Mouse (Mus musculus) liver, embryonic 11.5 days (tissue): ENCODE measurements around the gene Siglecg. TPM values are rescaled to one million over a fixed set of nuclear protein-coding genes. Genes with fewer than 3 reads are reported as not detected.

Experiments used
- ATAC-seq: fragments of 200-750 bp; cut with Nextera tagmentation; replicated peaks from 2 replicates; pipeline ENCODE4 v1.8.0; 2017; ENCODE audit warnings: moderate number of reproducible peaks, mild to moderate bottlenecking, moderate TSS enrichment, moderate library complexity; ENCODE audit not compliant: low FRiP score
- DNase-seq: peaks from one replicate; pipeline ENCODE4 v3.0.0-alpha.2; 2017; ENCODE audit warnings: low spot score
- H3K27ac ChIP-seq: fragments of 300-500 bp; sonication (generic); 2 replicates; pipeline ENCODE4 v1.5.1; 2014; ENCODE audit warnings: mild to moderate bottlenecking, low read depth, low read length, control low read depth
- H3K27me3 ChIP-seq: fragments of 300-500 bp; sonication (generic); replicated peaks from 2 replicates; pipeline ENCODE4 v1.6.1; 2014; ENCODE audit warnings: low read length, mixed read lengths; ENCODE audit not compliant: control insufficient read depth, insufficient read depth
- H3K36me3 ChIP-seq: fragments of 300-500 bp; sonication (generic); 2 replicates; pipeline ENCODE4 v1.6.1; 2014; ENCODE audit warnings: mild to moderate bottlenecking, low read length, moderate library complexity, mixed read lengths; ENCODE audit not compliant: control insufficient read depth, insufficient read depth
- H3K4me1 ChIP-seq: fragments of 300-500 bp; sonication (generic); replicated peaks from 2 replicates; pipeline ENCODE4 v1.6.1; 2014; ENCODE audit warnings: low read length, mixed read lengths; ENCODE audit not compliant: control insufficient read depth, insufficient read depth
- H3K4me2 ChIP-seq: fragments of 300-500 bp; sonication (generic); 2 replicates; pipeline ENCODE4 v1.6.1; 2014; ENCODE audit warnings: mild to moderate bottlenecking, control low read depth, moderate library complexity
- H3K4me3 ChIP-seq: fragments of 300-500 bp; sonication (generic); 2 replicates; pipeline ENCODE4 v1.5.1; 2014; ENCODE audit warnings: low read depth, low read length, control low read depth
- H3K9ac ChIP-seq: fragments of 300-500 bp; sonication (generic); 2 replicates; pipeline ENCODE4 v1.6.1; 2014; ENCODE audit warnings: low read depth, low read length, control low read depth
- H3K9me3 ChIP-seq: fragments of 300-500 bp; sonication (generic); 2 replicates; pipeline ENCODE4 v1.6.1; 2016; ENCODE audit warnings: low read length, inconsistent platforms, mixed read lengths; ENCODE audit not compliant: control insufficient read depth
- WGBS: fragments of 180-500 bp; shearing (Covaris S2); extraction: QIAGEN DNeasy Blood & Tissue Kit; methylation state at CpG from one replicate; pipeline ENCODE4 v1.1.7; 2014; 5-methylcytosine and 5-hydroxymethylcytosine counted together
- polyA plus RNA-seq: library from polyadenylated mRNA; unstranded; fragments of >200 nt; fragmentation: Nextera tagmentation; extraction: Ambion mirVana; gene quantifications from 2 replicates; pipeline ENCODE4 v1.2.1, GENCODE M21; 2014

Siglecg gene
- polyA plus RNA-seq, 1 experiment from 2014 or later = 0.34 TPM

- no peak overlapping the region for H3K4me2 ChIP-seq
- H3K4me3 ChIP-seq = no peak overlapping the region
- WGBS = 93% methylated on average over 2 of the region's 3 CpGs
- H3K9ac ChIP-seq = no peak overlapping the region
- H3K9me3 ChIP-seq = no peaks in the 10 kb centered on the region
- peaks cover 29% of the 10 kb centered on the region for H3K4me1 ChIP-seq
- DNase-seq (no peak), ATAC-seq (no peak)
- no peaks in the 10 kb centered on the region for H3K27me3 ChIP-seq
- H3K36me3 ChIP-seq = peaks cover 4% of the 10 kb centered on the region; the same call in 1 of the 2 replicates
- H3K27ac ChIP-seq = no peak overlapping the region
Measured at GRCm38 (mm10) chr7:43448246-43448645, 40.2 kb downstream of the Siglecg start.

GRCm38 (mm10) chr7:43449811-43450210 is 41.8 kb downstream of the Siglecg start:
- H3K36me3 ChIP-seq = peaks cover 14% of the 10 kb centered on the region; the same call in 1 of the 2 replicates
- H3K9ac ChIP-seq = no peak overlapping the region
- no peaks in the 10 kb centered on the region for H3K9me3 ChIP-seq
- no peak overlapping the region for H3K4me2 ChIP-seq
- H3K27me3 ChIP-seq = no peaks in the 10 kb centered on the region
- DNase-seq (no peak), ATAC-seq (no peak)
- no peak overlapping the region for H3K4me3 ChIP-seq
- H3K4me1 ChIP-seq = peaks cover 23% of the 10 kb centered on the region
- no peak overlapping the region for H3K27ac ChIP-seq
- 91% methylated on average over 2 of the region's 2 CpGs for WGBS

GRCm38 (mm10) chr7:43451726-43452125 is 43.7 kb downstream of the Siglecg start:
- H3K36me3 ChIP-seq = peaks cover 22% of the 10 kb centered on the region
- ATAC-seq = no peak
- H3K27me3 ChIP-seq = no peaks in the 10 kb centered on the region

DNA sequence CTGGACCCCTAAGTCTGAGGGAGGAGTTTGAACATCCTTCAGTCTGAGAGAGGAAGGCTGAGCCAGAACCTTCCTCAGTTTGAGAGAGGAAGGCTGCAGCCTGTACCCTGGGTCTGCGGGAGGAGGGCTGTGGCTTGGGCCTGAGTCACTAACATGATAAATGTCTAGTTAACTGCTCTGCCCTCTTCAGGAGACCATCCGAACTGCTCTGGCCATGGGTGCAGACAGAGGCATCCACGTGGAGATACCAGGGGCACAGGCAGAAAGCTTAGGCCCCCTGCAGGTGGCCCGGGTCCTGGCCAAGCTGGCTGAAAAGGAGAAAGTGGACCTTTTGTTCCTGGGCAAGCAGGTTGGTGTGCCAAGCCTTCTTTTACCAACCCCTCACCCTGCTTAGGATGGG is 44.6 kb downstream of the Siglecg start:
- ATAC-seq (peak; percentile 61), DNase-seq (no peak)
- Histone ChIP-seq H3K36me3 (peaks cover 29% of the 10 kb centered on the region), H3K4me1 (peaks cover 7% of the 10 kb centered on the region), H3K9ac (no peak overlapping the region), H3K27ac (no peak overlapping the region), H3K9me3 (no peaks in the 10 kb centered on the region), H3K4me2 (no peak overlapping the region), H3K27me3 (no peaks in the 10 kb centered on the region), H3K4me3 (no peak overlapping the region)
- WGBS = 37% methylated on average over 4 of the region's 4 CpGs

More at GRCm38 (mm10) chr7:43451726-43452125, 43.7 kb downstream of the Siglecg start:
- no peak overlapping the region for H3K27ac ChIP-seq
- no peak overlapping the region for H3K9ac ChIP-seq
- WGBS = 94% methylated on average over 11 of the region's 11 CpGs
- DNase-seq = no peak
- H3K4me1 ChIP-seq = peaks cover 11% of the 10 kb centered on the region
- H3K4me3 ChIP-seq = no peak overlapping the region
- H3K4me2 ChIP-seq = no peak overlapping the region
- H3K9me3 ChIP-seq = no peaks in the 10 kb centered on the region

- Histone ChIP-seq H3K4me2 (no peak overlapping the region), H3K4me1 (peaks cover 6% of the 10 kb centered on the region), H3K27ac (no peak overlapping the region), H3K27me3 (no peaks in the 10 kb centered on the region), H3K9ac (no peak overlapping the region), H3K9me3 (no peaks in the 10 kb centered on the region), H3K36me3 (peaks cover 32% of the 10 kb centered on the region), H3K4me3 (no peak overlapping the region)
- DNase-seq (no peak), ATAC-seq (no peak)
- 86% methylated on average over 14 of the region's 14 CpGs for WGBS
Measured at GRCm38 (mm10) chr7:43453599-43454355, 45.8 kb downstream of the Siglecg start.

GRCm38 (mm10) chr7:43454371-43454770 is 46.4 kb downstream of the Siglecg start:
- peaks cover under 1% of the 10 kb centered on the region for H3K4me1 ChIP-seq
- ATAC-seq (no peak), DNase-seq (no peak)
- peaks cover 32% of the 10 kb centered on the region for H3K36me3 ChIP-seq
- H3K4me2 ChIP-seq = no peak overlapping the region
- WGBS = 77% methylated on average over 6 of the region's 6 CpGs
- no peaks in the 10 kb centered on the region for H3K27me3 ChIP-seq
- H3K9ac ChIP-seq = no peak overlapping the region
- H3K27ac ChIP-seq = no peak overlapping the region
- H3K4me3 ChIP-seq = no peak overlapping the region
- H3K9me3 ChIP-seq = no peaks in the 10 kb centered on the region

GRCm38 (mm10) chr7:43462851-43463250 is 54.8 kb downstream of the Siglecg start, which contains the start of gene Vsig10l:
Vsig10l (plus strand) TSS chr7:43463151.
- no peak for ATAC-seq
- Histone ChIP-seq H3K4me2 (no peak within 1 kb of the TSS), H3K9ac (no peak within 1 kb of the TSS), H3K27me3 (peaks cover 4% of the 10 kb centered on the region), H3K36me3 (no peaks in the 10 kb centered on the region), H3K27ac (no peak within 1 kb of the TSS), H3K9me3 (no peaks in the 10 kb centered on the region), H3K4me1 (peaks cover 3% of the 10 kb centered on the region), H3K4me3 (no peak within 1 kb of the TSS)
- no peak for DNase-seq
- 63% methylated on average over 4 of the region's 4 CpGs for WGBS

DNA sequence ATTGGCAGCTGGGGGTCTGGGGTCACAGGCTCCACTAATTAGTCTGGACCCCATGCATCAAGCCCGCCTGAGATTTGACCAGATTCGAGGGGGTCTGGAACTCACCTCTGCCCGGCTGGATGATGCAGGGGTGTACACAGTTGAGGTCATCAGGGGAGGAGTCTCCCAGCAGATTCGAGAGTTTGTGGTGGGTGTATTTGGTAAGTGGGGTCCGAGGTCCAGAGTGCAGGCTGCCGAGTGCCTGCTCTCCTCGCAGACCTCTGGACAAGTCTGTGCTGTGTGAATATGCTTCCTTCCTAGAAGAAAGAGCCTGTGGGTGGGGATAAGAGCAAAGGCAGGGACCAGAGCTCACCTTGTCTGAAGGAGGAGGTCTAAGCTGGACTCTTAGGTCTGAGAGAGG is 56.0 kb downstream of the Siglecg start:
- DNase-seq (no peak), ATAC-seq (no peak)
- 64% methylated on average over 7 of the region's 7 CpGs for WGBS
- Histone ChIP-seq H3K36me3 (no peaks in the 10 kb centered on the region), H3K9me3 (no peaks in the 10 kb centered on the region), H3K4me2 (no peak overlapping the region), H3K27ac (no peak overlapping the region), H3K9ac (no peak overlapping the region), H3K27me3 (peaks cover 4% of the 10 kb centered on the region), H3K4me3 (no peak overlapping the region), H3K4me1 (peaks cover 3% of the 10 kb centered on the region)

- ATAC-seq = 0 out of 2 replicates have a peak, but pooled peaks have one; percentile 3
- Histone ChIP-seq H3K4me1 (peaks cover 3% of the 10 kb centered on the region), H3K27ac (no peak overlapping the region)
Measured at GRCm38 (mm10) chr7:43464864-43465343, 56.9 kb downstream of the Siglecg start.

More at GRCm38 (mm10) chr7:43464864-43465343, 56.9 kb downstream of the Siglecg start:
- no peak for DNase-seq
- no peaks in the 10 kb centered on the region for H3K36me3 ChIP-seq
- peak overlapping the region; percentile 70 for H3K9ac ChIP-seq
- no peaks in the 10 kb centered on the region for H3K9me3 ChIP-seq
- WGBS = 6% methylated on average over 35 of the region's 35 CpGs
- H3K4me3 ChIP-seq = peak overlapping the region; percentile 45
- H3K4me2 ChIP-seq = peak overlapping the region; percentile 75
- peaks cover 4% of the 10 kb centered on the region for H3K27me3 ChIP-seq
